Mouse (Mus musculus) midbrain, postnatal 0 days (tissue): ENCODE data around the gene AY358078. TPM values are rescaled to one million over a fixed set of nuclear protein-coding genes. Genes with fewer than 3 reads are reported as not detected.
"Not testable (repeated sequence)": the region's sequence is repeated elsewhere in the genome, so short reads cannot be mapped to it uniquely, and the experiment has no call there.

Source experiments
- ATAC-seq: fragments of 200-750 bp; cut with Nextera tagmentation; 2 replicates; pipeline ENCODE4 v1.8.0; 2017; ENCODE audit warnings: moderate number of reproducible peaks, mild to moderate bottlenecking, moderate TSS enrichment, moderate library complexity; ENCODE audit not compliant: low FRiP score
- DNase-seq: peaks from one replicate; pipeline ENCODE4 v3.0.0-alpha.2; 2015; ENCODE audit warnings: low spot score
- H3K27ac ChIP-seq: fragments of 300-500 bp; sonication (generic); 2 replicates; pipeline ENCODE4 v1.5.1; 2014; ENCODE audit warnings: low read depth, mild to moderate bottlenecking, low read length, mixed read lengths
- H3K27me3 ChIP-seq: fragments of 300-500 bp; sonication (generic); 2 replicates; pipeline ENCODE4 v1.6.1; 2014; ENCODE audit warnings: low read length, control low read depth, mixed read lengths; ENCODE audit not compliant: insufficient read depth
- H3K36me3 ChIP-seq: fragments of 300-500 bp; sonication (generic); 2 replicates; pipeline ENCODE4 v1.6.1; 2014; ENCODE audit warnings: low read length, control low read depth, mixed read lengths; ENCODE audit not compliant: insufficient read depth
- H3K4me1 ChIP-seq: fragments of 300-500 bp; sonication (generic); 2 replicates; pipeline ENCODE4 v1.6.1; 2014; ENCODE audit warnings: mild to moderate bottlenecking, control low read depth, antibody characterized with exemption, low read length, mixed read lengths; ENCODE audit not compliant: insufficient read depth
- H3K4me2 ChIP-seq: fragments of 300-500 bp; sonication (generic); 2 replicates; pipeline ENCODE4 v1.6.1; 2014; ENCODE audit warnings: low read depth, mild to moderate bottlenecking, low read length, mixed read lengths; ENCODE audit not compliant: poor library complexity, severe bottlenecking
- H3K4me3 ChIP-seq: fragments of 300-500 bp; sonication (generic); 2 replicates; pipeline ENCODE4 v1.5.1; 2014; ENCODE audit warnings: low read depth, mild to moderate bottlenecking, low read length, moderate library complexity
- H3K9ac ChIP-seq: fragments of 300-500 bp; sonication (generic); replicated peaks from 2 replicates; pipeline ENCODE4 v1.6.1; 2014; ENCODE audit warnings: mild to moderate bottlenecking, low read length, moderate library complexity, mixed read lengths; ENCODE audit not compliant: poor library complexity, severe bottlenecking
- H3K9me3 ChIP-seq: fragments of 300-500 bp; sonication (generic); 2 replicates; pipeline ENCODE4 v1.6.1; 2016; ENCODE audit warnings: low read length, control low read depth
- CTCF ChIP-seq: IDR thresholded peaks from 2 replicates; pipeline ENCODE4 v1.5.1; 2016; ENCODE audit warnings: antibody characterized with exemption, mild to moderate bottlenecking
- WGBS: fragments of 180-500 bp; shearing (Covaris S2); extraction: QIAGEN DNeasy Blood & Tissue Kit; methylation state at CpG from one replicate; pipeline ENCODE4 v1.1.7; 2014; 5-methylcytosine and 5-hydroxymethylcytosine counted together
- polyA plus RNA-seq: library from polyadenylated mRNA; unstranded; fragments of >200 nt; fragmentation: Nextera tagmentation; extraction: Ambion mirVana; gene quantifications from 2 replicates; pipeline ENCODE4 v1.2.1, GENCODE M21; 2015
- total RNA-seq: library from RNA; depleted of rRNA; stranded (reverse); fragments of >200 nt; gene quantifications from 2 replicates; pipeline ENCODE4 v1.2.3, GENCODE M21; 2014

AY358078 gene
- total and polyA plus RNA-seq, 2 experiments from 2014 or later = not detected

- 73% methylated on average over 4 of the region's 4 CpGs for WGBS
- DNase-seq = no peak
- no peak for TF ChIP-seq CTCF
- ATAC-seq = no peak
- H3K9ac ChIP-seq = no peak overlapping the region
- H3K4me3 ChIP-seq = no peak overlapping the region
- H3K4me2 ChIP-seq = no peak overlapping the region
- H3K4me1 ChIP-seq = no peaks in the 10 kb centered on the region
- no peaks in the 10 kb centered on the region for H3K27me3 ChIP-seq
- H3K27ac ChIP-seq = no peak overlapping the region
- no peaks in the 10 kb centered on the region for H3K9me3 ChIP-seq
- H3K36me3 ChIP-seq = no peaks in the 10 kb centered on the region
Observed at GRCm38 (mm10) chr14:51786335-51786734, 13.5 kb upstream of the AY358078 start.

- Histone ChIP-seq H3K4me1 (no peaks in the 10 kb centered on the region), H3K27ac (no peak overlapping the region), H3K4me2 (no peak overlapping the region), H3K4me3 (no peak overlapping the region), H3K27me3 (no peaks in the 10 kb centered on the region), H3K9ac (no peak overlapping the region), H3K9me3 (no peaks in the 10 kb centered on the region), H3K36me3 (no peaks in the 10 kb centered on the region)
- DNase-seq = peak; percentile 27
- no peak for ATAC-seq
- 78% methylated on average over 5 of the region's 5 CpGs for WGBS
- TF ChIP-seq CTCF = no peak
Observed at GRCm38 (mm10) chr14:51787061-51787460, 12.8 kb upstream of the AY358078 start.

GRCm38 (mm10) chr14:51789196-51789595, 10.7 kb upstream of the AY358078 start:
- Histone ChIP-seq H3K27ac (no peak overlapping the region), H3K9ac (no peak overlapping the region), H3K4me3 (no peak overlapping the region), H3K4me2 (no peak overlapping the region), H3K4me1 (no peaks in the 10 kb centered on the region), H3K27me3 (no peaks in the 10 kb centered on the region), H3K36me3 (no peaks in the 10 kb centered on the region), H3K9me3 (no peaks in the 10 kb centered on the region)
- WGBS = 89% methylated on average over 2 of the region's 2 CpGs
- ATAC-seq = no peak
- DNase-seq = no peak
- TF ChIP-seq CTCF = no peak

GRCm38 (mm10) chr14:51794106-51794505, 5.7 kb upstream of the AY358078 start:
- H3K4me1 ChIP-seq = no peaks in the 10 kb centered on the region
- WGBS = 85% methylated on average over 2 of the region's 2 CpGs
- no peaks in the 10 kb centered on the region for H3K9me3 ChIP-seq
- H3K4me2 ChIP-seq = no peak overlapping the region
- H3K36me3 ChIP-seq = no peaks in the 10 kb centered on the region
- H3K4me3 ChIP-seq = no peak overlapping the region
- H3K9ac ChIP-seq = no peak overlapping the region
- no peak for TF ChIP-seq CTCF
- ATAC-seq = no peak
- H3K27ac ChIP-seq = no peak overlapping the region
- DNase-seq = no peak
- no peaks in the 10 kb centered on the region for H3K27me3 ChIP-seq

- no peak for TF ChIP-seq CTCF
- 79% methylated on average over 1 of the region's 1 CpGs for WGBS
- no peak for ATAC-seq
- no peak for DNase-seq
- Histone ChIP-seq H3K4me1 (no peaks in the 10 kb centered on the region), H3K9me3 (no peaks in the 10 kb centered on the region), H3K27me3 (no peaks in the 10 kb centered on the region), H3K27ac (no peak overlapping the region), H3K36me3 (no peaks in the 10 kb centered on the region), H3K4me2 (no peak overlapping the region), H3K9ac (no peak overlapping the region), H3K4me3 (no peak overlapping the region)
Observed at GRCm38 (mm10) chr14:51826625-51827024, 26.8 kb downstream of the AY358078 start.

- WGBS = 41% methylated on average over 5 of the region's 5 CpGs
- not testable (repeated sequence) for ATAC-seq
- peak; percentile 4 for DNase-seq
Observed at GRCm38 (mm10) chr14:51827842-51828241, 28.0 kb downstream of the AY358078 start.

More at GRCm38 (mm10) chr14:51827842-51828241, 28.0 kb downstream of the AY358078 start:
- not testable (repeated sequence) for H3K9me3 ChIP-seq, H3K9ac ChIP-seq, H3K4me1 ChIP-seq, H3K27ac ChIP-seq, H3K4me3 ChIP-seq, H3K36me3 ChIP-seq, H3K4me2 ChIP-seq, H3K27me3 ChIP-seq
- peak; percentile 70 for TF ChIP-seq CTCF
